Mouse (Mus musculus) testis, postnatal 14 days (tissue): Measurements from ENCODE around the gene Lgr6.
"Not testable (repeated sequence)": the region's sequence is repeated elsewhere in the genome, so short reads cannot be mapped to it uniquely, and the experiment has no call there.

Experiments
- DNase-seq: peaks from one replicate; pipeline ENCODE4 v3.0.0; 2021; ENCODE audit warnings: low spot score

Lgr6 gene

DNA sequence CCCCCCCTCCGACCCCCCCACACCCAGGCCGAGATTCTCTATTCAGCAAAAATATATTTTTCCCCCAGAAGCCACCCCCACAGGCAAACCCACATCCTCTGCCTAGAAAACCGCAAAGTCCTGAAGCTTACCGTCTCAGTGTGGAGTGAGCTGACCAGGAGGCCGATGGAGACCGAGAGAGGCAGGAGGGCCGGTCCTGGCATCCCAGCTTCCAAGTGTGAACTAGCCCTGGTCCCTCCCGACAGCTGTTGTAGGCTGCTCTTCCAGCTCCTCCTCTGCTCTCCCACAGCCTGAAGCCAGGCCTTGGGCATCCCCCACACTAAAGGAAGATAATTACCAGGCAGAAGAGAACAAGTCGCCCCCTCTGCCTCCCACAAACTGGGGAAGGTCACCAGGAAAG is 23.9 kb upstream of the Lgr6 start:
- peak; percentile 82 for DNase-seq

DNA sequence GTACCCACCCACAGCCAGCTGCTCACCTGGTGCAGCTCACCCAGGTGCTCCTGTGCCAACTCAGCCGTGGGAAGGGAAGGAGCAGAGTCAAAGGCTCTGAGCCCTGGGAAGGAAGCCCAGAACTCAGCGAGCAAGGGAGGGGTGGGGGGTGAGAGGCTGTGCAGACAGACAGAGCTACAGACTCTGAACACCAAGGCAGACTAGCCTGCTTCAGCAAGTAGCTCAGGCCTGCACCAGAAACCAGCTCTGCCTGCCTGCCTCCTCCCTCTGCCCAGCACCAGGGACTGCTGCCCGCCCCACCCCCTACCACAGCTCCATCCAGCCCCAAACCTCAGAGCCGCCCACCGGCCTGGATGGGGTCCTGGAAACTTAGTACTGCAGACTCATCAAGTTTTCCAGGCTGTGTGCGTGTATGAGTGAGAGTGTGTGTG is 22.9 kb upstream of the Lgr6 start:
- no peak for DNase-seq

DNA sequence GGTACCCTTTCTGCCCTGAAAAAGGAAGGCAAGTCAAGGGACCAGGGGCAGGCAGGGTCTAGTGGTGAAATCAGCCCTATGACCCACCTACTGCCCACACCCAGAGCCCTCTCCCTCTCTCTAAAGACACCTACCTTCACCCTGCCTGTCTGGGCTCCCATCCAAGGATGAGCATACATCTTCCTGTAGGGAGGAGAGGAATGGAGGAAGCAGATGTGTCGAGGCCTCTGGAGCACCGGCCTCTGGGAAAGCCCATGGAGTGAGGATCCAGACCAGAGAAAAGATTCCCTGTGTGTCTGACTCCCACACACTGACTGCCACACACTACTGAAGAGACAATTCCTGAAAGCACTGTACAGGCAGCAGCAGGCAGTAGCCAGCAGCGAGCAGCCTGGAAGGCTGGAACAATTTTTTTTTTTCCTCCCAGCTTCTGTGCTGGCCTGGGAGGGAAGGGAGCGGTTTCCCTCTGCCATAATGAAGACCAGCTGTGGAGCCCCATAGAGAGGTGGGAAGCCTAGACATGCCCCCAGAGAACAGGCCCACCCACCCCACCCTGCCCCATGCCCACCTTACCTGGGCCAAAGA is 21.5 kb upstream of the Lgr6 start:
- no peak for DNase-seq

DNA sequence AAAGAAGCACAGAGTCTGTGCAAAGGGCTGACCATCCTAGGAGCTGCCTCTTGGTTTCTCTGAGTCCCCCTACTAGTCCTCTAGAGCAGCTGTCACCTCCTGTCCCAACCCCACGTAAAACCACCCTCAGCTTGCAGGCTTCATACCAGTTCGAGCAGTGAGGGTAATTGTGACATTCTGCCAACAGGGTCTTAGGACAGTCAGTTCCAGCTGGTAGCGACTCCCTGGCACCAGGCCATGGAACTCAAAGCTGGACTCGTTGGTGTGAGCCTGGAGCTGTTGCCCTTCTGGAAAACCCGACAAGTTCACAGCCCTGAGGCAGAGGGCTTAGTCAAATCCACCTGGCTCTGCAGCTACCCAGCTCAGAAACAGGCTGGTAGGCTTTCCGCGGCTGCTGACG is 20.9 kb upstream of the Lgr6 start:
- DNase-seq = peak; percentile 52

DNA sequence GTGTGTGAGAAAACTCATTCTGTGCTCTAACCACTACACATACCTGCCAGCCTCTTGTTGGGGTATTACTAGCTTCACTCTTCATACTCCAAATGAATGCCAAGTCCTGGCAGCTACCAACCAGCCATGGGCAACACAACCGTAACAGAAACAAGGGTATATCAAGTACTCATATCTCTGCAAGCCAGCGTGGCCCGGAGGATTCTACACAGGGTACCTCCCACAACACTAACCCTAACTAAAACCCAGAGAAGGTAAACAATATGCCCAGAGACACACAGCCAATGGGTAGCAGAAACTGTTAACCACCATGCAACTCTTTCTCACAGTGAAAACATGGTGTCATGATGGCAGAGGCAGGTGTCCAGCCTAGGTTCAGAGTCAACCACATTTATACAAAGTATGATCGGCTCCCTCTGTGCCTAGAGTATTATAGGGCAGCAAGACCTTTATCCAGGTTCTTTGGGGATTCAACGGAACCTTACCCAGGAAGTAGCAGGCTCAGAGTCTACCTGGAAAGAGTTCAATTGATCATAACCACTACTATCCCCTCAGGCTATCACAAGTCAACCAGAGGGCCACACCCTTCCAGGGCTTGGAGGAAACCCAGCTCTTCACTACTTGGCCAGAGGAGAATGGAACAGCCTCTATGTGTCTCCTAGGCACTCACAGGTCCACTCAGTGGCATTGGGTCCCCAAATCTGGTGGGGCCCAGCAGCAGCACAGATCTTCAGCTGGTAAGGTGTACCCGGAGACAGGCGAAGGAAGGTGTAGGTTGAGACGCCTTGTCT is 19.7 kb upstream of the Lgr6 start:
- DNase-seq = no peak

DNA sequence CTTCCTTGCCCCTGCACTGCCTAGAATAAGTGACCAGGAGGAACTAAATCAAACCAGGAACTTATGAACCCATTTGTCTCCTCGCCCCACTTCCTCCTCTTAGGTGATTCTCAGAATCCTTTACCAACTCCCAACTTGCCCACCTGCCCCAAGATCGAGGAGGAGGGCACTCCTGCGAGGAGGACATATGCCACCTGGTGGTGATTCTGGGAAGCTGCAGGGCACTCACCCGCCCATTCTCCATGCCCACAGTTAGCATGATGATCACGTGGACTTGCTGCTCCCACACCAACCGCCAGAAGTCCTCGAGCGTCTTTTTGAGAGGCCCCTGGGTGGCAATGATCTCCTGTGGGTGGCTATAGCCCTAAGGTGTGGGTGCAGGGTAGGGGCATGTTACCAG is 7.6 kb upstream of the Lgr6 start:
- no peak for DNase-seq

DNA sequence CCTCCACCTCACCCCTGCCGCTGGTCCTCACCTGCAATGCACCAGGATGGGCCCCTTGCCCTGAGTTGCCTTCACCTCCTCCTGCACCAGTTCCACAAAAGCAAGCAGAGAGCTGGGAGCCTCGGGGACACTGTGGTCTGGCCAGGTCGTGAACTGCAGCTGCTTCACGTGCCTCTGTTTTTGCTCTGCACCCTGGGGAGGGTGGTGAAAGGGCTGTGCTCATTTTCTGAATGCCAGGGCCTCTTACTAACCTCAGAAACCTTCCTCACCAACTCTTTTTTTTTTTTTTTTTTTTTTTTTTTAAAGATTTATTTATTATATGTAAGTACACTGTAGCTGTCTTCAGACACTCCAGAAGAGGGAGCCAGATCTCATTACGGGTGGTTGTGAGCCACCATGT is 6.2 kb upstream of the Lgr6 start:
- not testable (repeated sequence) for DNase-seq

DNA sequence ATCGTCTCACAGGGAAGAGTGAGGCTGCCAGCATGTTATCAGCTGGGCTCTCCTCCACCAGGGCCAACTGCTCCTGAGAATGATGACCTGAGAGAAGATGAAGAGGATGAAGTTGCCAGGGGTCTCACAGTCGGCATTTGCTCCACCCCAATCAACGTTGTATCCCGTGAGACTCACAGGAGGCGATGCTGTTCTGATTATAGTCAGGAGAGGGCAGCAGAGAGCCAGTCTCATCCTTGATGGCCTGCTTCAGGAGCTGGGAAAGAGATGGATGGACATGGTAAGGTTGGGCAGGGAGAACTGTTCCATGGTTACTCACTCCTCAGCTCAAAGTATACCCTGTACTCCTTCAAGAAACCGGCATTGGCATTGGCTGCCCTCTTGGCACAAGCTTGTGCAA is 5.0 kb upstream of the Lgr6 start:
- DNase-seq = peak; percentile 39

DNA sequence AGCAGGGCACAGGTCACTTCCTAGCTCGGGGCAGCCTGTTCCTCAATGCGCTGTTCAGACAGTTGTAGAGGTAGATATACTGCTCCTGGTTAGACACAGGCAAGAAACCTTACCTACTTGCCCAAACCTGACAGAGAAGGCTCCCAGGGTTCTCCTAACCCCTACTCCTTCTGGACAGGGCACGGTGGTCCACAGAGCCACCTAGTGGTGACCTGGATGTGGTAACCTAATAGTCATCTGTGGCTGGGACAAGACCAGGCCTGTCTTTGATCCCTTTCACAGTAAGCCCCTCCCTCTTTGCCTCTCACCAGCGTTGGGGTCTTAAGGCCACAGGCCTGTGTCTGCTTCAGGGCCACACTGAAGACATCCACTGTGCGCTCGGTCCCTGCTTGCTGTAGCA is 3.5 kb upstream of the Lgr6 start:
- DNase-seq = no peak

DNA sequence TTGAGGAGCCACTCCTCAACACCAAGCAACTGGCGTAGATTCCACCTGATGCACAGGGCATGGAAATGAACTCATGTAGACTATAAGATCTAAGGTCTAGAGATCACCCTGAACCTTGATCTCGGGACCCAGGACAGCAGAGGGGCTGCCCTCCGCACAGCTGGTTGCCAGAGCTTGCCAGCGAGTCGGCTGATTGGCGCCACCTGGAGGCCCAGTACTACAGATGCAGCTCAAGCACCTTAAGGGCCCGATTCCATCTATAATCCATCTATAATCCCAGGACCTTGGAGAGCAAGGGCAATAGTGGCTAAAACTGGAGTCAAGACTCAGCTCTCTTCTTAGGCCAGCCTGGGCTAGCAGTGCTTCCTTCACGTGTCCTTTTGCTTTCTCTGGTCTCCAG is 875 bp upstream of the Lgr6 start:
- peak; percentile 68 for DNase-seq

DNA sequence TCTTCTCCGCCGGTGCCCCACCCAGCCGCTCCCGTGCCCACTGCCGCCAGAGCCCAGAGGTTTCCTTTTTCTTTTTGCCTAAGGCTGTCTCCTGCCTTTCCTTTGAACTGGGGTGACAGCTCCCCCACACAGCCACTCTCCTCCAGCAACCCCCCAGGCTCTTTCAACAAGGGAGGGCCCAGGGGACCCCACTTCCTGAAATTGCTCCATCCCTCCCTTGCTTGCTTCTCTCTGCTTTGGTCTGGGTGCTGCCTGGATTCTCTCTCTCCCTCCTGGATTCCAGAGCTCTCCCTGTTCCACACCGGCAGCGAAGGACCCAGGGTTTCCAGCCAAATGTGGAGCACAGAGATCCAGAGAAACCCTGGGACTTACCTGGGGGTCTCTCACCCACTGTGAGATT is 4.7 kb downstream of the Lgr6 start:
- DNase-seq = no peak

DNA sequence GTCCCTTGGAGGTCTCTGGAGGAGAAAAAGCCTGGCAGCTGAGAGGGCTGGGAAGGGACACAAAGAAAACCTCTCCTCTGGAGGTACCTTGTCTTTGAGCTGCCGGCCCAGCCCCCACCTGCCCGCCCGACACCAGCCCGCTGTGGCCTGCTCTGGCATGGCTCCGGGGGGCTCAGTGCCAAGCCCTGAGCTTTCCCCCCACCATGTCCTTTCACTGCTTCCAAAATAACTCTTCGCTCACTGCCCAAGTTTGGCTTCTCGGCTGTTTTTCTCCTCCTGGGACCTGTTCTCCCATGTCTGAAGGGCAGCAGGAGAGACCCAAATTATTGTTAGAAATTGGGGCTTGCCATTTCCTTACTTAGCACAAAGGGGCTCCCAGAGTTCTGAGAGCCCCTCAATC is 6.6 kb downstream of the Lgr6 start:
- DNase-seq = no peak

DNA sequence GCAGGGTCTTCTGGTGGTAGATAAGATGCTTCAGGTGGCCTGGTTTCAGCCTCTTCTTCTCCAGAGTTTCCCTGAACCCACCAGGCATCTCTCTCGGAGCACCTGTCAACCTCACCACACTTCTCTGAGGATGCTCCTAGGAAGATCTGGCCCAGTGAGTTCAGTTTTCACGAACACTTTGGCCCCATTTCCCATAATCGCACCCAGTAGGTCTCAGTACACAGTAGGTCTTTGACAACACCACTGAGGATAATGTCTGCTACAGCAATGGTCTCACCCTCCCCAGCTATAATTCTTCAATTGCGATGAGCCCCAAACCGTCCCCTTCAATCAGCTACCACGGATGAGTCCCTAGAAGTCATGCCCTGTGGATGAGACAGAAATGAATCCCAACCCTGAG is 7.6 kb downstream of the Lgr6 start:
- DNase-seq = no peak

DNA sequence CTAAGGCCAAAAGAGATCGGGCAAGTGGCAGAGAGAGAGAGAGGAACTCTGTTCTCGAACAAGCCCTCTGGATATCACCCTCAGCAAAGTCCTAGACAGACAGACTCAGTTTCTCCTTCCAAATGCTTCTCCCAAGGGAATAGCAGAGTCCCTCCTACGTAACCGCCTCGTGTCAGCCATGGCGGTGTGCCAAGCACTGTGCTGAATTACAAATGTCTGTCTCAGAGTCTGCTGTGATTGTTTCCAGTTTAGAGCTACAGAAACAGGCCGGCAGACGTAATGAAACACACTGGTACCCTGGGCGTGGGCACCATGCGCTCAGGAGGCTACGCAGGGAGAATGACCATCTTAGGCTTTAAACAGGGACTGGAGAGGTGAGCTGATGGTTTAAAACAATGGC is 8.8 kb downstream of the Lgr6 start:
- DNase-seq = no peak

DNA sequence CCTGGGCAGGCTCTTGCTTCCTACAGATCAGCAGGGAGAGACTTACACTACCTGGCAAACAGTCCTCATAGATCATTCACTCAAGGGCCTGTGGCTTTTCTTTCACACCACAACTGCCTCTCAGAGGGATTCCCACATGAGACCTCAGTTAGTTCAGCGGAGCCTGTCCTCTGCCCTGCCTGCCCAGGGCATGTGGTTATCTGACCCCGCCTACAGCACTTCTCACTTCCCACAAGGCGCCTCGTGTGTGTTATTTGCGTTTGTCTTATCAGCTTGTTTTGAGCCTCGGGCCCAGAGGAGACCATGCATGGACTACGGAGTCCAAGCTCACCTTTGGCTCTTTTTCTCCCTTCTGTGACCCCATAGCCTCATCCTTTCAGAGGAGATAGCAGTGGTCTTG is 9.9 kb downstream of the Lgr6 start:
- no peak for DNase-seq

DNA sequence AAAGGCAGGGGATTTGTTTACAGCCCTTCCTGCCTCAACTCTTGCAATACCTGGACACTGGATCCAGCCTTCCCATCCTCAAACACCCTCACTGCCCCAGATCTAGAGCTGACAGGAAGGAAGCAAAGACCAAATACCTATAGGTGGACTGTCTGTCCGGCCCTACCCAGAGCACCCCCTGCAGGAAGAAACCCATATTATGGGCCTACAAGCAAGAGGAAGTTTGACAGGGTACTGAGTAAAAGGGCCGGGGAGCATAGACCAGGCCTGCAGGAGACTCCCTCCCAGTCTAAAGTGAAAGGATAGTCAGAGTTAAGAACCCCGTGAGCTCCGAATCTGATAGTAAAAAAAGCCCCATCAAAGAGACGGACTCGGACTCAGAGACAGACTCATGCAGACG is 10.4 kb downstream of the Lgr6 start:
- DNase-seq = no peak

DNA sequence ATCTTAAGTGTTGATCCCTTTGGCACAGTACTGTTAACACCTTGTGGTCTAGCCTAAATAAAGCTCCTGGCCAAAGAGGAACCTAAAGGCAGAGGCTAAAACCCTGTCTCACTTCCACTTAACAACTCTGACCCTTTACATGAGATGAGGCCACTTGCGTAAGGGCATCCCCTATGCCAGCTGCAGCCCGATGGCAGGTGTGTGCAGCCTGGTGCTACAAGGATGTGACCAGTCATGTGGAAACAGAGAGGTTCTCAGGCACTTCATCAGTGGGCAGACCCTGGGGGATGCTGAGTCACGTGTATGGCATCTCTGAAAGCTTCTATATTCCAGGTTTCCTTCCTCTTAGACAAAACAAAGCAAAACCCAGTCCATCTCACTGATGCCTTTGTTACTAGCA is 14.2 kb downstream of the Lgr6 start:
- no peak for DNase-seq

DNA sequence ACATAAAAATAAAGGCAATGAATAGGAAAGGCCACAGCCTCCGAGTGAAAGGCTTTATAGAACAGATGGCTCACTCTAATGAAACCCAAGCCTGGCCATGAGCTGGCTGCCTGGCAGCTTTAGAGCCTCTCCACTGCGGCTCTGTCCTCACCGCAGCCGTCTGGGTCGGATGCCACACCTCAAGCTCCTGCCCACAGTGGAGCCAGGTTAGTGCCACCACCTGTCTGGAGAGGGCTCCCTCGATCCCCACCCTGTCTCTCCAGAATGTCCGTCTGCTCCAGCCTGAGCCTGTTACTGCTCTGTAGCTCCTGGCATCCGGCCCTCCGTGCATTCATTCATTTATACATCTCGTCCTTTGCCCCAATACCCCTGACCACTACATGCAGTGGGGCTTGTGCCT is 15.4 kb downstream of the Lgr6 start:
- no peak for DNase-seq

DNA sequence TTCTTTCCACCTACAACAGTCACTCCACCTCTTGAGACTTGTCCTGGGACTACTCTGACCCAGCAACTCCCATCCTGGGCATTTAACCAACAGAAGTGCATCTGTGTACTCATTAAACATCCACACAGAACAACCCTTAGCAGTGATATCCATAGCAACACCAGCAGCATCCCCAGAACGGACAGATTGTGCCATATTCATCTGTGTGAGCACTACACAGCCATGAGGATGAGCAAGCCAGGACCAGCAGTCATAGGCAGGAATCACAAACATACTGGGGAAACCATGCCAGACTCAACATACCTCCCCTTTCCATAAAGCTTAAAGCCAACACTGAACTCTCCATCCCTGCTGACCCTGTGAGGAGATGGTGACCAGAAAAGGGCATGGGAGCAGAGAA is 17.7 kb downstream of the Lgr6 start:
- no peak for DNase-seq

DNA sequence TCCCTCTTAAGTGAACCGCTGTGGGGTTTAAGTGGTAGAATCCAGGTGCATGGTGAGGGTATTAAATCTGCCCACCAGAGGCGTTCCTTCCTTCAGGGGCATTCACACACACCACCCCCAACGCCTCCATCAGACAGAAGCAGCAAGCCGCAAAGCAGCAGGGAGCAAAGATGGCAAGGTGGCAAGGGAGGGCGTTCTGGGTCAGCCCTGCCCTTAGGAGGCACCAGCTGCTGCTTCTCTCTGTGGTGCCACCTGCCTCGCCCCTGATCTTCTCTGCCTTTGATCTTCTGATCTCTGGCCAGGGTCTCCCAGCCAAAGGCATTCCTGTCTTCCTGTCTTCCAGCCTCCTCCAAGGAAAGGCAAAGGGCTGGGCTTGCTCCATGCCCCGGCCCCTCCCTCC is 19.1 kb downstream of the Lgr6 start:
- no peak for DNase-seq

DNA sequence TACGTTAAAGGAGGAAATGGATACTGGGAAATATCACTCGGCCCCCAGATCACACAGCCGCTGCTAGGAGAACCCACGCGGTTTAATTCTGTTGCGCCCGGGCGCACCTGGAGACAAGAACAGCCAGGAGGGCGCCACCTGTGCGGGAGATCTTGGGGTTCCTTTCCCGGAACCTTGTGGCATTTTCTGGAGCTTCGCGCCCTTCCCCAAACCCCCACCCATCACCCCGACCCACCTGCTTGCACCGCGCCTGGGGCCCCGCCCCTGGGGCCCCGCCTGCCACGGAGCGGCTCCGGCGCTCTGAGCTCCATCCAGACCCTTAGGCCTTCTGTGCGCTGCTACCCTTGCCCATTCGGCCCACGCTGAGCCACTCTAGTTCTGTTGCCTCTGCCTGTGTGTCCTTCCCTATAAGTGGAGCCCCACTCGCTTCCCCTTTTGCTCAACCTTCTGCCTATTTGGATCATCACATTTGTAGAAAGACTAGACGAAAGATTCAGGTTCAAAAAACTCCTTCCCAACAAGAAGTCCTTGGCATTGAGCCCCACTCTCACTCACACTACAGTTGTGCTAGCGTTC is 19.7 kb downstream of the Lgr6 start:
- no peak for DNase-seq

DNA sequence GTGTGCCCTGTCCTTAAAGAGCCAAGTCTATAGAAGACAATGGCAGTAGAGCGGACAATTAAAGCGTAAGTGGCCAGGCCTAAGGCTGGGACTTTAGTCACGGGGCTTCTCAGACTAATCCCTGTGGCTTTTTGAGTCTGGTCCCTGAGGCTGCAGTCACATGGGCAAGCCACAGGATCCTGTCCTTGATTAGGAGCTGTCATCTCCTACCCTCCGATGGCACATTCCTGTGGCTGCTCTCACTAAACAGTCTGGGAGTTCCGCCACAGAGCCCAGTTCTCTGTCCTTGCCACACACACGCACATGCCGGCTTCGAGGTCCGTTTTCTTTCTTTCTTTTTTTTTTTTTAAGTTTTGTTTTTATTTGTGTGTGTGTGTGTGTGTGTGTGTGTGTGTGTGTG is 21.6 kb downstream of the Lgr6 start:
- no peak for DNase-seq

DNA sequence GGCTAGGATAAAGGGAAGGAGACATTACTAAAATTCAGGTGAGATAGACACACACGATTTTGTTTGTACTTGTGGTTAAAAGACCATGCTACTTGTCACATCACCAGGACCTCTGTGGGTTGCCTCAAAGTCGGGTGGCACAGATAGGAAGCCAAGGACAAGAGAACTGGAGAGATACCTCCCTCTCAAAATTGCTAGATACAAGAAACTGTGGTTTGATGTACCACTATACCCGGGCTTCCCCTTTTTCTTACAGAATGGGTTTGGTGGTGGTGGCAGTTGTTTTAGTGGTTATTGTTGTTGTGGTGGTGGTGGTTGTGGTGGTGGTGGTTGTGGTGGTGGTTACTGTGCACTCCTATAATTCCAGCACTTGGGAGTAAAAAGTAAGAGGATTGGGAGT is 22.8 kb downstream of the Lgr6 start:
- DNase-seq = no peak

DNA sequence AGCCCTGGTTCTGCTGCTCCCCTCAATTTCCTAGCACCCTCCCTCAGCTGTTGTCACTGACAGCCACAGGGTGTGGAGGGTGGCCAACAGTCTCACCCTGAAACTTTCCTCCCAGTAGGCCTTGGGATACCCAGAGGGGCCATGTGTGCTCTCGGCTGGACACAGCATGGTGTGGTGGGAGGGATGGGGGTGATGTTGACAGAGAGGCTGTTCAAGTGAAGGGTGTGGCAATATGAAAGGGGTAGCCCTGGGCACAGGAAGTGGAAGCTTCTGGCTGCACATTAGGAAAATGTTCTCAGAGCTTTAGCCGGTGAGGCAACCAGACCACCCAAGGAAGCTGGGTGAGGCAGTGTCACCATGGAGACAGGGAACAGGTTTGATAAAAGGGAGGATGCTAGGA is 26.1 kb downstream of the Lgr6 start:
- no peak for DNase-seq
